Mouse (Mus musculus) adrenal gland, adult 8-10 months (tissue): ENCODE data around the gene Map3k5. TPM values are rescaled to one million over a fixed set of nuclear protein-coding genes. Genes with fewer than 3 reads are reported as not detected.
"Not testable (repeated sequence)": the region's sequence is repeated elsewhere in the genome, so short reads cannot be mapped to it uniquely, and the experiment has no call there.

Experiments
- DNase-seq: peaks from one replicate; pipeline ENCODE4 v3.0.0; 2022
- total RNA-seq, 4 experiments: library from RNA; stranded (reverse); gene quantifications; 2 replicates each; pipeline ENCODE4 v1.2.4; 2022

Gene Map3k5
- total RNA-seq, result 10 to 100 TPM; 19.0 to 29.6 (median 22.3) TPM

DNA sequence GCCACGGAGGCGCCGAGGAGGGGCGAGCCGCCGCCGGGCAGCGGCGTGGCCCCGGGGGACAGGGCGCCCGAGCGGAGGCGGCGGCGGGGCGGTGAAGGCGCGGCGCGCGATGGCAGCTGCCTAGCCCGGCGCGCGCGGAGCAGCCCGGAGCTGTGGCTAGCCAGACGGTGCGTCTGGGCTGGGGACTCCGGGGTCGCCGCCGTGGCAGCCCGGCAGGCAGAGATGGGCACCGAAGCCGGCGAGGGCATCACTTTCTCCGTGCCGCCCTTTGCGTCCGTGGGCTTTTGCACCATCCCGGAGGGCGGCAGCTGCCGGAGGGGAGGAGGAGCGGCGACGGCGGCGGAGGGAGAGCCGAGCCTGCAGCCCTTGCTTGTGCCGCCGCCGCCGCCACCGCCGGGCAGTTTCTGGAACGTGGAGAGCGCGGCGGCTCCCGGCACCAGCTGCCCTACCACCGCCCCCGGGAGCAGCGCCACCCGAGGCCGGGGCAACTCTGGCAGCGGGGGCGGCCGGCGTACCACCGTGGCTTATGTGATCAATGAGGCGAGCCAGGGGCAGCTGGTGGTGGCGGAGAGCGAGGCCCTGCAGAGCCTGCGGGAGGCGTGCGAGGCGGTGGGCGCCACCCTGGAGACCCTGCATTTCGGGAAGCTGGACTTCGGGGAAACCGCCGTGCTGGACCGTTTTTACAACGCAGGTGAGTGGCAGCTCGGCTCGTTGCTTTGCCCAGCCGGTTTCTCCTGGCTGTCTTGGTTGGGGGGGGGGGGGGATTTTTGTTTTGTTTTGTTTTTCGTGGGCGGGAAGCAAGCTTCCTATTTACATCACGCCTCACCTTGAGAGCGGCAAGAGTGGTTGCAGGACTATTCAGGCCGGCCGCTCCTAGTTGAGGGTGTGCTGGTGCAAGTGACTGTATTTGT lies at the start of gene Map3k5:
Gene Map3k5 (plus strand): TSS at position 89 of the 911 bp plus-strand sequence.
- DNase-seq, result peak; percentile 40

DNA sequence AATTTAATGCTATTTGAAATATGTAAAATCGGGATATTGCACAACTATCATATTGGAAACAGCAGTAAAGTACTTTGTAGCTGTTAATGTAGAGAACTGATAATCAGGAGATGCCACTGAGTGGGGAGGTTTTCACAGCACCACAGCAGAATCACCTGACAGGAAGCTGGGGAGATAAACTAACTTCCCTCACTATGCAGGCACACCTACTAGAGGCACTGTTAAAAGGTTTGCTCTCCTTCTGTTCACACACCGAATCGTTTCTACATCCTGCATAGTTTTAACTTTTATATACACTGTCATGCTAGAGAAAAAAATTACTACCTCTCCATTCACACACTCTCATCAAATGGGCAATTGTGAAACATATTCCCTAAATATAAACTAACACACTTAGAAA lies 48.0 kb upstream of the Map3k5 start:
- DNase-seq, result no peak

DNA sequence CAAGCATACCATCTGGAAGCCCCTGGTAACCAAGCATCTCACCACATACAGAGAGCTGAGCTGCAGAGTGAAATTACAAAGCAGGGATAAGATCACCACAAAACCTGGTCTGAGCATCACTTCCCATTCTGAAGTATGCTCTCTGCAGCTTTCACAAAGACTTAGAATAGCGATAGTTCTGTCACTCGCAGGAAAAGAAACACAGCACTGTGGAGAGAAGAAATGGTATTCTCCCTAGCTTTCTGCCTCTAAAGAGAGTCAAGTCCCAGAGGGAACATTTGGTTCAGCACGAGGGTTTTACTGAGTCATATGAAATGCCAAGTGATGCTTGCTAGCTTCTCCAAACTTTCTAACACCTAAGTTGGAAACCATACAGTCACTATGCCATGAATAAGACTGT lies 44.4 kb upstream of the Map3k5 start:
- no peak for DNase-seq

DNA sequence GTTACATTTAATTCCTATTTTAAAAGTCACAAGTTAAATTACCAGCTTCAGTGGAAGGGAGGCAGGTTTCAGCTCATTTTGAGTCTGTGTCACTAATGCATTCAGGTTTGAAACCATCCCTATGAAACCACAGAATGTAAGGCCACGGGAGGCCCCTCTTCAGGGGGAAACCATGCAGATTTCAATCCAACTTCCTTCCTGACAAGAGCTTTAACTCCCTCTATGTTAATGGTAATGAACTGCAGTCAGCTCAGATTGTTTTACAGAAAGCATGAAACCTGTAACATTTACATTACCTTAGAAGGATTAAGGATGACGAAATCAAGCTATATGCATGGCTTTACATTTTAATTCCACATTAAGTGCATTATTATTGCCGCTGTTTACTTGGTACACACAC lies 42.6 kb upstream of the Map3k5 start:
- DNase-seq, result no peak

DNA sequence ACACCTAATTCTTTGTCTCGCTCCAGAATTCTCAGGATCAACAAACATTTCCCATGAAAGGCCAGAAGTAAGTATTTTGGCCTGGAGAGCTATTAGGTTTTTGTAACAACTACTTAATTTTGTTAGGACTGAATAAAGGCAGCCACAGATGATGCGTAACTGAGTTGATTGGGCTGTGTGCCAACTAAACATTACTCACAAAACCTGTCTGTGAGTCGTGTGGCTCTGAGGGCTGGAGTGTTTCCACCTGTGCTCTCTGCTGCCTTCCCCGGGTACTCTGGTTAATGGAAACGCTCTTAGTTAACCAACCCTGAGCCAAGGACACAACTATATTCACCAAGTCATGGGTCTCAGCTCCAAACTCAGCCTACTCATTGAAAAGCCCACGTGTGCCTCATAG lies 41.1 kb upstream of the Map3k5 start:
- DNase-seq, result no peak

DNA sequence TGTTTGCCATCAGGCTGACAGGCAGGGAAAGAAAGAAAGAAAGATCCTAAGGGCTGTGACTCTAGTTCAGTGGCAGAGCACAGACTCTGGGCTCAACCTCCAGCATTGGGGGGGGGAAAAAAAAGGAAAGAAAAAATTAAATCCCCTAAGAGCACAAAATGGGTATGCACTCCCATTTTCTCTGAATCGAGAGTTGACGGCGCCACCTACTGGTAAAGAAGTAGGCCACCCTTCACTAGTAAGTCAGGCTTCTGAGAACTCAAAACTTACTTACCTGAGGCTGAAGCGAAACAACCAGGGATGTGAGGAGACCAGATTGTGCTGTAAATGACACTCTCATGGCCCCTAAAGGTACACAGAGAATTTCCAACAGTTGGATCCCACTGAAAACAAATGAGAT lies 40.3 kb upstream of the Map3k5 start:
- DNase-seq, result no peak

DNA sequence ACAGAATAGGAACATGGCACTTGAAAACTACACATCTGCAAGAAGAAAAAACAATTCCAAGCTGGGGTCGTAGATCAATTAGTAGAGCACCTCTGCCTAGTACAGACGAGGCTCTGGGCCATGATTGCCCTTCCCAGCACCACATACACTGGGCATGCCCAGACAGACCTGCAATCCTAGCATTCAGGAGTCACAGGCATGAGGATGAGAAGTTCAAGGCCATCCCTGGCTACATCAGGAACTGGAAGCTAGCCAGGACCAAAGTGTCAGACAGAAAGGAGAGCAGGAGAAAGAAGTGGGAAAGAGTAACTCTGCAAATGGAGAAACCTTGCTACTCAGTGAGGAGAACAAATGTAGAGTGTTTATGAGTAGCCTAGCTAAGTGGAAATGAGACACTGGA lies 34.1 kb upstream of the Map3k5 start:
- peak; percentile 71 for DNase-seq

DNA sequence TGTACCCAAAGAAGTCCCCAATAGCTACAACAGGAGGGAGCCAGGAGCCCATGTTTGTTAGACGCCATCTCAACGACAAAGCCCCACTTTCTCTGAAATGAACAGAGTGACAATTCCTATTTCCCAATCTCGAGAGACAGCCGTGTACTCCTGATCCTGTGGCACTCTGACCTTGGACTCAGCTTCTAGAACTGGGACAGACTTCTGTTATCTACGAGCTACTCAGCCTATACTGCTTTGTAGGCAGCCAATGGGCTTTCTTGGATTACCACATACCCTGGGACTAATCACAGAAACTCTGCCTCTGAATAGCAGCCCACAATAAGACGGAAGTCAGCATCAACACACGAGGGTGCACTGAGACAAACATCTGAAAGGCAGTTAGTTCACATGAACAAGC lies 32.3 kb upstream of the Map3k5 start:
- no peak for DNase-seq

DNA sequence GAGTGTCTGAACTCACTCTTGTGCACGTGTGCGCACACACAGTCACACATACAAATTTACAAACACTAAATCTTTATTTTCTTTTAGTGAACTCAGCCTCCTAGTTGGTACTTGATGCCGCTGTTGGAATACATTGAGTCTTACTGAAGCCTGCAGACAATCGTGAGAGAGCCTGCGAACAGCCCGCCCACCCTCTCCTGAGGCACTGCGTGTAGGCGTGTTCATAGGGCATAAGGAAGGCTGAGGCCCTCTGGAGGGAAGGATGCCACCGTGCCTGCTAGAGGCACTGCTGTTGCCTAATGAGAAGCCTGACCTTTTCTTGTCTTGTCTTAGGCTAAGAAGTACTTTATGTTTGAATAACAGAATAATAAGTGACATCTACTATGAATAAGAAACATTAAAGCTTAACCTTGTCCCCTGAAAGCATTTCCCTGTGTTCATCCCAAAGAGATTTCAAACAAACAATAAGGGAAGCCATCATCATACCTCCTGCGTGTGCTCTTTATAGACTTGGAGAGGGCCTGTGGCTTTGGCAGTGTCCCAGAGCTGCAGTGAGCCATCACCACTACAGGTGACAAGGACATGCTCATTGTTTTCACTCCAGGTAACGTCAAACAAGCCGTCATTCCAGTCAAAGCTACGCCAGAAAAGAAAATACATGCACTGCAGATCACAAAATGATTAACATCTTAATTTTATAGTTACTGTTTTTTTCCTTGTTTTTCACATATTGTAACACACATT lies 30.0 kb upstream of the Map3k5 start:
- DNase-seq, result no peak

DNA sequence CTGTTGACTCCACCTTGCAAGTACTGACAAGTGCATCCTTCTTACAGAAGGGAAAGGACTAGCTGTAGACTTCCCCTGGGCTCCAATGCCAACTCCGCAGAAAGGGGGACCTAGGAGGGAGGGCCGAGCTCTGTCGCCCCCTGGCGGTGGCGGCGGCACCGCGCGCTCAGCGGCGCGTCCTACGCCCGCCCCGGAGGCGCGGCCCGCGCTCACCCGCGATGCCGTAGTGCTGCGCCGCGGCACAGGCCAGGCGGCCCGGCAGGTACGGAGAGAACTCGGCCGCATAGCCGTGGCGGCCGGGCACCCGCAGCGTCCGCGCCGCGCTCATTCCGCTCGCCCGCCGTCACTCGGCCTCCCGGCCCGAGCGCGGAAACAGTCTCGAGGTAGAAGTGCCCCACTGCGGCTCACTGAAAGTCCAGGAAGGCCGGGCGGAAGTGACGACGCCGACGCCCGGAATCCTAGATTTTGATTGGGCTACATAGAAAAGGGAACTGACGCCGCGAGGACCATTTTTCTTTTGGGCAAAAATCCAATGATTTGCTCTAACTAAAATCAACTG lies 26.9 kb upstream of the Map3k5 start, which contains the start of gene Pex7:
Gene Pex7 (minus strand): TSS at position 444 of the 559 bp plus-strand sequence.
- DNase-seq, result peak; percentile 86

DNA sequence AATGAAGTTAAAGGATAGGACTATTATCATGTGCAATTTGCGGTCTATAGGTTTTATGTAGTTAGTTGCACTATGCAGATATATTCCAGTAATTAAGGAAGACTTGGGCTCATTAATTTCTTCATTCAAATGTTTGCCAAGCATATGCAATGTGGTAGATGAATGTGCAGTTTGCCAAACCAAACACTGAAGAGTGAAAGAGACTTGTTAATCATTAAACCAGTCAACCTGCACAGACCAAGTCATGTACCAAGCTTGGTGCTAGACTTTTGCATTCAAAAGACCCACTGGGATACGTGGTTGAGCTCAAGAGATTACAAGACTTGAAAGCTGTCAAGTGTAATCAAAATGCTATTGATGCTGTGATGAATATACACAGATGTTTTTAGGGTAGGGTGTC lies 26.2 kb upstream of the Map3k5 start:
- no peak for DNase-seq

DNA sequence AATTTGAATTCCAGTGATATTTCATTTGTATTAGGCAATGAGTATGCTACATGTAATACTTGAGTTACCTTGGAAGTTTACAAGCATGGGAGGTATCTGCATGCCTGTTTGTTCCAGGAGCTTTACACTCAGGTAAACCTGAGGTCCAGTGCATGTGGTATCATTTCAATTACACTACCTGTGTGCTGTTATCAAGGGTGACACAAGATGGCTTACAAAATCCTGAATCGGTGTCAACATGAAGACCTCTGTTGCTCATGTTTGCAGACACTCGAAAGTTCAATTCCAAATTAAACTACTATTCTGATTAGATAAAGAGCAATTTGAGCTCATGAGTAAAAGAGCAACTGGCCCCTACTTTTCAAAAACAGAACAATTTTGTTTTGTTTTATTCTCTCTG lies 23.8 kb upstream of the Map3k5 start:
- DNase-seq, result no peak

DNA sequence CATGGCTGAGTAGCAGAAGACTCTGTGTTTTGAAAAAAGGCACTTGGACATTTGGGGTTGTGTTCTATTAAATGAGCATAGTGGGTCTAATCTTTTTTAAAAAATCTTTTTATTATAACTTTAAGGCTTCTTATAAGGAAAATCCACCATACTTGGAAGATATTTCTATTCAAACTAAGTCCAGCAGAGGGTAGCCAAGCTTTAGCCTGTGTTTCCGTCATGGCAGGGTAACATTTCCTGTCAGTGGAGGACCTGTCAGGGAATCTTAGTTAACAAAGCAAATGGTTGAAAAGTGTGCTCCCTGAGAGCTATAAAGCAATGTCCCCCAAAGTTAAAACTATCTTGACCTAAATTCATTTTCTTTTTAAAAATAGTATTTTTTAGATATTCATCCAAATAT lies 22.7 kb upstream of the Map3k5 start:
- DNase-seq, result no peak

DNA sequence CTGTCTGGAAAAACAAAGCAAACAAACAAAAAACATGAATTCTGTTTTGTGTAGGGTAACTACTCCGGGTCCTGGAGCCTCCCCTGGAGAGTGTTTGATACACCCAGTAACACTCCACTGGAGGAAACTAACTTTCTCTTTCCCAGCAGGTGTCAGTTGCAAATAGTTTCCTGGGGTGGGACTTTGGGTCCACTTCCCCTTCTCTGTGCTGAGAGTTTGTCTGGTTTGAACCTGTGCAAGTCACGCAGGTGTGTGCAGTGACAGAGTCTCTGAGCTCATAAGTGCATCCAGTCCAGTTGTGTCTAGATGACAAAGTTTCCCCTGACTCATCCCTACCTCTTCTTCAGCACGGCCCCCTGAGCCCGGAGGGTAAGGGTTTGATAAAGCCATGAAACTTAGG lies 20.5 kb upstream of the Map3k5 start:
- DNase-seq, result no peak

DNA sequence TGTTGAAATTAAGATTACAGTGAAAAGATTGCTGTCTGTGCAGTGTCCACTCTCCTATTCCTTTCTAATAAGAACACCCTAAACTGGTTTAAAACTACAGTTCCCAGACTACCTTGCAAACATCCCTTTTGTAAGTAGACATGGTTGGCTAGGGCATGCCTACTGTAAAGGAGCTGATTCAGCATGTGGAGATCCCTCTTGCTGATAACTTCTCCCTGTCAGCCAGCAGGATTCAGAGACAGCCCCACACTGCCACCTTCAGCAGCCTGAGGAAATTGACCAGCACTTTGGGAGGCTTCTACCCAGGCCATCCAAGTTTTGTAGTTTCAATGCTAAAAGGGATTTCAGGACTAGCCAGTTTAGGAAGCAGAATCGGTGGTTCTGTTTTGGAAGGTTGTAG lies 19.0 kb upstream of the Map3k5 start:
- DNase-seq, result peak; percentile 76

DNA sequence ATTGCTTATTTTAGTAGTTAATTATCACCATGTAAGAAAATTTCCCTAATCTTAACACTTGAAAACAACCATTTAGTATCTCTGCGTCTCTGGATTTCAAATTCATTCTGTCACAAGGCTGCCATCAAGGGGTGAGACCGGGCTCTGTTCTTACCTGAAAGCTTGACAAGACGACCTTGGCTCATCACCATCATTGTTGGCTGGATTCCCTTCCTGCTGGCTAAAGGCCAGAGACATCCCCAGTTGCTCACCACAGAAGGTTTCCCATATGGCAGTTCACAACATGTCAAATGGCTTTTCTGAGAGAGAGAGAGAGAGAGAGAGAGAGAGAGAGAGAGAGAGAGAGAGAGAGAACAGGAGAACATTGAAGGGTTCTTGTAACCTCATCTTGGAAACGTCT lies 11.9 kb upstream of the Map3k5 start:
- no peak for DNase-seq

DNA sequence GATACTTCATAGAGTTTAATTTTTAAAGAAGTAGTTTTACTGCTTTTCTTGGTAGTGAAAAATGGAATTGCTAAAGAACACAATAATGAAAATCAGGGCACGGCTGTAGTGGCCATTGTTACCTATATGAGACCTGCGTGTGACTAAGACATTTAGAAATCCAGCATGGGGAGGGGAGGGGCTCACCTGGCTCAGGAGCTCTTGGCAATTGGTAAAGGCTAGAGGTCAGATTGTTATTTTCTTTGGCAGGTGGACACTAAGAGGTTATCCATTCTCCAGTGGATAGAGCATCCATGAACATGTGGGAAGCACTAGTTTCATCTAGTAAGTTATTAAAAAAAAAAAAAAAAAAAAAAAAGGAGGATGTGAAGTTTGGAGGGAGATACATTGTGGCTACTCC lies 10.0 kb upstream of the Map3k5 start:
- DNase-seq, result no peak

DNA sequence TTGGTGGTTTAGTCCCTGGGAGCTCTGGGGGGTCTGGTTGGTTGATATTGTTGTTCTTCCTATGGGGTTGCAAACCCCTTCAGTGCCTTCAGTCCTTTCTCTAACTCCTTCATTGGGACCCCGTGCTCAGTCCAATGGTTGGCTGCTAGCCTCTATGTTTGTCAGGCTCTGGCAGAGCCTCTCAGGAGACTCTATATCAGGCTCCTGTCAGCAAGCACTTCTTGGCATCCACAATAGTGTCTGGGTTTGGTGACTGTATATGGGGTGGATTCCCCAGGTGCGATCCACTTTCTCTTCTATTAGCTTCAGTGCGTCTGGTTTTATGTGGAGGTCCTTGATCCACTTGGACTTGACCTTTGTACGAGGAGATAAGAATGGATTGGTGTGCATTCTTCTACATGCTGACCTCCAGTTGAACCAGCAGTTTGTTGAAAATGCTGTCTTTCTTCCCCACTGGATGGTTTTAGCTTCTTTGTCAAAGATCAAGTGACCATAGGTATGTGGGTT lies 7.8 kb upstream of the Map3k5 start:
- not testable (repeated sequence) for DNase-seq

DNA sequence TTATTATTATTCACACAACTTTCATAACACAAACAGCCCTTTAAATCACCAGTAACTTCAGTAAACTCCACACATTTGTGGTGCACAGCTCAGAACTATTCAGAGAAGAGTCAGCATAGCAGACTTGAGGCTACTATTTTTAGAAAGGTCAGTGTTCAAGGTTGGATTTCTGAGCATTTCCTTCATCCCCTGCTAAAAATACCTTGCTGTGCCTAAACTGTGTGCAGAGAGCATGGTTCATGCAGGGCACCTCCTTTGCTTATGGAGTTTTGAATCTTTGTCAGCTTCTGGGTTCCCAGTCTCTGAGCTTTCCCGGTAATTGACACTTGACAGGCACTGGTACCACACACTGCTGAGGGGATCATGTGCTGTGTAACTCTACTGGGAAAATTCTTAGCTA lies 6.1 kb upstream of the Map3k5 start:
- DNase-seq, result no peak

DNA sequence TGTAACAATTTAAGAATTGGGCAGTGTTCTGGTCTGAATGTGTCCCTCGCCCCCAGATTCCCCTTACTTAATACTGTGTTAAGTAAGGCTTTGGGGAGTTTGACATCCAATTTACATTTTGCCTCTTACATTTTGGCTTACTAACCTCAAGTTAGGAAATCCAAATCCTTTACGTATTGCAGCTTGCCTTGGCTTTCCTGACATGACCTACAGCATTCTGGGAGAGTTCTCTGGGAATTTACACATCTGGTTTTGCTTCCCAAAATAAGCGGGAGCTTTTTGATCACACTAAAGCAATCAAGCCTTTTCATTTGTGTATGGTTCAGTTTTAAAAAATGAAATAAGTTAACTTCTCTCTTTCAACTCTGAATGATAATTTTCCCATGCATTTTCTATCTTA lies 1.3 kb upstream of the Map3k5 start:
- DNase-seq, result no peak

DNA sequence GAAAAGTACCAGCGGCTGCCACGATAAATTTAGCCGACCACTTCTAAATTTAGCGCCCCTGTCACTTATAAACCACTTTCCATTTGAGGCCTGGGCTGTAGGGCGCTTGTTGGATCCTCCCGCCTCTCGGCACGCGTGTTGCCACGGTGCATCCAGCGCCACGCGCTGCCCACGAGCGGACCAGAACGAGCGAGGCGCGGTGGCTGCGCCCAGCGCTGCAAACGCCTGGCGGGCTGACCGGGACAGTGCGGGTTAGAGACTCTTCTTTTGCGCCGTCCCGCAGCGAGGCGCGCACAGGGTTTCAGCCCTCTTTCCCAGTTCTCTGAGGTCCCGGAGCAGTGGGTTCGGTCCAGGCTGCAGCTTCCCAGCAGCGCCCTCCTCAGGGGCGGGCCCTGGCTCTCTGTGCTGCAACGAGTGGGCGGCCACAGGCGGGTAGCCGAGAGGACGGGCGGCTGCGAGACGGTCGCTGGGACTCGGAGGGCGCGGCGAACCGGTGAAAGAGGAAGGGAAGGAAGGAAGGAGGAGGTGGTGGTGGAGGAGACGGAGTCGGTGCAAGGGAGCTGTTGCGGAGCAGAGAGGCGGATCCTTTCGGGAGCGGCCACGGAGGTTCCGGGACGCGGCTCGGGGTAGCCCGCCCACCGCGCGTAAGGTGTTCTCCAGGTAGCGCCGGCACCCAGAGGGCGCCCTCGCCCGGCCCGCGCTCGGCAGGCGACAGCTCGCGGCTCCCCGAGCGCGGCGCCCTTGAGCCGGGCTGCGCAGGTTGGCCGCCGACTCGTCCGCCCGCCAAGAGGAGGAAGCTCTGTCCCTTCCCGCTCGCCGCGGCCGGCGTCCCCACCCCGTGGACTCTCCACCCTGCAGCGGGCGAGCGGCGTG lies 525 bp upstream of the Map3k5 start:
- DNase-seq, result peak; percentile 81

DNA sequence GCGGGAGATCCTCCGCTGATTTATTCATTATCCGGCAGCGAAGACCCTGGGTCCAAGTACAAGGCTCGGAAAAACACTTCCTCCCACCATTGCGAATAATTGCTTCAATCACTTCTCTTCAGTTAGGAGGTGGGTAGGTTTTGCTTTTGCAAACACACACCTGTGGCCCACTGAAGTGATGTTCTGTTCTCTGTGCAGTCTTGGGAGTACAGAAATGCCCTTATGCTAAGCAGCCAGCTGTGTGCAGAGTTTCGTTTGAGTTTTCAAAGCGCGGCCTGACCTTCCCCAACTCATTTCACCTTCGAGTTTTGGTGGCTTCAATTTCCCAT lies 987 bp downstream of the Map3k5 start:
- no peak for DNase-seq
